Mouse (Mus musculus) liver, postnatal 0 days (tissue): ENCODE measurements around the gene Acta2. TPM values are rescaled to one million over a fixed set of nuclear protein-coding genes. Genes with fewer than 3 reads are reported as not detected.

ENCODE experiments used
- ATAC-seq: fragments of 200-750 bp; cut with Nextera tagmentation; 2 replicates; pipeline ENCODE4 v1.8.0; 2017; ENCODE audit warnings: mild to moderate bottlenecking, moderate library complexity
- DNase-seq: peaks from one replicate; pipeline ENCODE4 v3.0.0-alpha.2; 2016
- H3K27ac ChIP-seq: fragments of 300-500 bp; sonication (generic); 2 replicates; pipeline ENCODE4 v1.5.1; 2014; ENCODE audit warnings: antibody characterized with exemption, moderate library complexity, mild to moderate bottlenecking, low read depth
- H3K27me3 ChIP-seq: fragments of 300-500 bp; sonication (generic); 2 replicates; pipeline ENCODE4 v1.6.1; 2014; ENCODE audit warnings: low read length, control low read depth, mixed read lengths; ENCODE audit not compliant: insufficient read depth
- H3K36me3 ChIP-seq: fragments of 300-500 bp; sonication (generic); replicated peaks from 2 replicates; pipeline ENCODE4 v1.6.1; 2014; ENCODE audit warnings: mild to moderate bottlenecking, control low read depth, low read length, moderate library complexity, mixed read lengths; ENCODE audit not compliant: insufficient read depth
- H3K4me1 ChIP-seq: fragments of 300-500 bp; sonication (generic); 2 replicates; pipeline ENCODE4 v1.6.1; 2014; ENCODE audit warnings: antibody characterized with exemption, mild to moderate bottlenecking, control low read depth; ENCODE audit not compliant: insufficient read depth
- H3K4me2 ChIP-seq: fragments of 300-500 bp; sonication (generic); 2 replicates; pipeline ENCODE4 v1.6.1; 2014; ENCODE audit warnings: low read depth, mild to moderate bottlenecking, low read length, moderate library complexity, mixed read lengths
- H3K4me3 ChIP-seq: fragments of 300-500 bp; sonication (generic); 2 replicates; pipeline ENCODE4 v1.5.1; 2014; ENCODE audit warnings: low read depth, low read length
- H3K9ac ChIP-seq: fragments of 300-500 bp; sonication (generic); replicated peaks from 2 replicates; pipeline ENCODE4 v1.6.1; 2014; ENCODE audit warnings: mild to moderate bottlenecking, moderate library complexity
- H3K9me3 ChIP-seq: fragments of 300-500 bp; sonication (generic); 2 replicates; pipeline ENCODE4 v1.6.1; 2016; ENCODE audit warnings: mild to moderate bottlenecking, control low read depth, low read length, mixed read lengths
- CTCF ChIP-seq: sonication (generic); IDR thresholded peaks from 2 replicates; pipeline ENCODE4 v1.5.1; 2016; ENCODE audit warnings: antibody characterized with exemption, low read depth
- EP300 ChIP-seq: IDR thresholded peaks from 2 replicates; pipeline ENCODE4 v1.6.1; 2016; ENCODE audit warnings: antibody characterized with exemption, low read depth, mild to moderate bottlenecking
- whole genome bisulfite sequencing: fragments of 180-500 bp; shearing (Covaris S2); extraction: QIAGEN DNeasy Blood & Tissue Kit; methylation state at CpG from one replicate; pipeline ENCODE4 v1.1.7; 2014; ENCODE audit not compliant: insufficient replicate concordance; 5-methylcytosine and 5-hydroxymethylcytosine counted together
- polyA plus RNA-seq: library from polyadenylated mRNA; unstranded; fragments of >200 nt; fragmentation: Nextera tagmentation; extraction: Ambion mirVana; gene quantifications from 2 replicates; pipeline ENCODE4 v1.2.1, GENCODE M21; 2015

Acta2 gene
- polyA plus RNA-seq, 1 experiment from 2014 or later, result 7.3 TPM

- Histone ChIP-seq H3K9ac (no peak overlapping the region), H3K36me3 (no peaks in the 10 kb centered on the region), H3K27ac (no peak overlapping the region), H3K4me1 (no peaks in the 10 kb centered on the region), H3K4me2 (no peak overlapping the region), H3K9me3 (no peaks in the 10 kb centered on the region), H3K27me3 (no peaks in the 10 kb centered on the region), H3K4me3 (no peak overlapping the region)
- no peak for TF ChIP-seq EP300
- TF ChIP-seq CTCF, result no peak
- DNase-seq, result no peak
- no peak for ATAC-seq
- 80% methylated on average over 3 of the region's 3 CpGs for WGBS
These were observed 22.7 kb upstream of the Acta2 start for GRCm38 (mm10) chr19:34278078-34278477.

GRCm38 (mm10) chr19:34273073-34273472, 17.7 kb upstream of the Acta2 start:
- no peak for TF ChIP-seq EP300
- TF ChIP-seq CTCF, result no peak
- ATAC-seq, result no peak
- no peak overlapping the region for H3K4me2 ChIP-seq
- no peak overlapping the region for H3K27ac ChIP-seq
- no peaks in the 10 kb centered on the region for H3K36me3 ChIP-seq
- no peak for DNase-seq
- WGBS, result 79% methylated on average over 1 of the region's 1 CpGs
- no peak overlapping the region for H3K9ac ChIP-seq
- no peaks in the 10 kb centered on the region for H3K9me3 ChIP-seq
- H3K27me3 ChIP-seq, result no peaks in the 10 kb centered on the region
- no peaks in the 10 kb centered on the region for H3K4me1 ChIP-seq
- no peak overlapping the region for H3K4me3 ChIP-seq

- no peaks in the 10 kb centered on the region for H3K4me1 ChIP-seq
- ATAC-seq, result no peak
- no peak for DNase-seq
- TF ChIP-seq EP300, result no peak
- no peak for TF ChIP-seq CTCF
- no peaks in the 10 kb centered on the region for H3K9me3 ChIP-seq
- 89% methylated on average over 13 of the region's 13 CpGs for WGBS
- no peaks in the 10 kb centered on the region for H3K27me3 ChIP-seq
- no peak overlapping the region for H3K9ac ChIP-seq
- H3K36me3 ChIP-seq, result no peaks in the 10 kb centered on the region
- no peak overlapping the region for H3K27ac ChIP-seq
- no peak overlapping the region for H3K4me2 ChIP-seq
- H3K4me3 ChIP-seq, result no peak overlapping the region
These were observed 15.6 kb upstream of the Acta2 start for GRCm38 (mm10) chr19:34270824-34271464.

GRCm38 (mm10) chr19:34270106-34270726, 14.8 kb upstream of the Acta2 start:
- no peaks in the 10 kb centered on the region for H3K4me1 ChIP-seq
- no peak for TF ChIP-seq EP300
- TF ChIP-seq CTCF, result no peak
- H3K9me3 ChIP-seq, result no peaks in the 10 kb centered on the region
- H3K27me3 ChIP-seq, result no peaks in the 10 kb centered on the region
- H3K4me2 ChIP-seq, result no peak overlapping the region
- WGBS, result 65% methylated on average over 11 of the region's 11 CpGs
- ATAC-seq (peak; percentile 67), DNase-seq (peak; percentile 53)
- no peak overlapping the region for H3K4me3 ChIP-seq
- no peak overlapping the region for H3K9ac ChIP-seq
- H3K27ac ChIP-seq, result 0 out of 2 replicates have a peak overlapping the region, but pooled peaks have one; percentile 37
- no peaks in the 10 kb centered on the region for H3K36me3 ChIP-seq

DNA sequence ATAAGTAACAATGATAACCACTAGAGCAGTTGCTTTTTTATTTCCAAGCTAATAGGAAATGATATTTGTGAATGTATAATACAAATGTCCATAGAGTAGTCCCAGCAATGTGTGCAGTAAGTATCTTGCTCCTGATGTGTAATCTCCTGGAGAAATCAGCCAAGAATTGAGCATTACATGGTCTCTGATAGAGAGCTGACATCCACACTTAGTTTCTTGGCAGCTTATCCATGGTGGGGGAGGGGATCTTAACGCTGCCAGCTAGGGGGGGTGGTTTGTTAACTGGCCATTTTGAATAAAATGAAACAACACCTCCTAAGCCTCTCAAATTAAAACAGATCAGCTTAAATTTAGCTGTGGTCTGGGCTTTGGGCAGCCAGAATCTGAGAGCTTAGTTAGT, 13.6 kb upstream of the Acta2 start:
- ATAC-seq (no peak), DNase-seq (no peak)
- no peaks in the 10 kb centered on the region for H3K36me3 ChIP-seq
- H3K4me2 ChIP-seq, result no peak overlapping the region
- H3K27me3 ChIP-seq, result no peaks in the 10 kb centered on the region
- TF ChIP-seq EP300 (no peak), CTCF (no peak)
- WGBS, result 62% methylated on average over 1 of the region's 1 CpGs
- no peaks in the 10 kb centered on the region for H3K9me3 ChIP-seq
- no peaks in the 10 kb centered on the region for H3K4me1 ChIP-seq
- H3K4me3 ChIP-seq, result no peak overlapping the region
- H3K9ac ChIP-seq, result no peak overlapping the region
- H3K27ac ChIP-seq, result no peak overlapping the region

- H3K9ac ChIP-seq, result no peak overlapping the region
- no peak overlapping the region for H3K4me3 ChIP-seq
- ATAC-seq (no peak), DNase-seq (no peak)
- H3K4me1 ChIP-seq, result 0 out of 2 replicates have a peak, but pooled peaks cover 3% of the 10 kb centered on the region
- no peak overlapping the region for H3K4me2 ChIP-seq
- H3K27me3 ChIP-seq, result no peaks in the 10 kb centered on the region
- H3K9me3 ChIP-seq, result no peaks in the 10 kb centered on the region
- H3K36me3 ChIP-seq, result no peaks in the 10 kb centered on the region
- H3K27ac ChIP-seq, result no peak overlapping the region
- TF ChIP-seq EP300 (no peak), CTCF (no peak)
- WGBS, result 62% methylated on average over 5 of the region's 5 CpGs
These were observed 10.3 kb upstream of the Acta2 start for GRCm38 (mm10) chr19:34265604-34266193.
